Mouse (Mus musculus) stomach, embryonic 15.5 days (tissue): Measurements from ENCODE around the gene Gm20388. TPM values are rescaled to one million over a fixed set of nuclear protein-coding genes. Genes with fewer than 3 reads are reported as not detected.

Experiments
- ATAC-seq: fragments of 200-750 bp; cut with Nextera tagmentation; 2 replicates; pipeline ENCODE4 v1.8.0; 2017; ENCODE audit warnings: low read depth, moderate number of reproducible peaks, moderate TSS enrichment; ENCODE audit not compliant: insufficient read depth, low FRiP score
- H3K27ac ChIP-seq: fragments of 300-500 bp; sonication (generic); 2 replicates; pipeline ENCODE4 v1.5.1; 2015; ENCODE audit warnings: mild to moderate bottlenecking, inconsistent platforms
- H3K27me3 ChIP-seq: fragments of 300-500 bp; sonication (generic); replicated peaks from 2 replicates; pipeline ENCODE4 v1.6.1; 2015; ENCODE audit warnings: inconsistent platforms
- H3K36me3 ChIP-seq: fragments of 300-500 bp; sonication (generic); 2 replicates; pipeline ENCODE4 v1.6.1; 2015; ENCODE audit warnings: inconsistent platforms
- H3K4me1 ChIP-seq: fragments of 300-500 bp; sonication (generic); 2 replicates; pipeline ENCODE4 v1.6.1; 2015; ENCODE audit warnings: inconsistent platforms
- H3K4me2 ChIP-seq: fragments of 300-500 bp; sonication (generic); 2 replicates; pipeline ENCODE4 v1.6.1; 2015; ENCODE audit warnings: mild to moderate bottlenecking, inconsistent platforms
- H3K4me3 ChIP-seq: fragments of 300-500 bp; sonication (generic); replicated peaks from 2 replicates; pipeline ENCODE4 v1.5.1; 2015; ENCODE audit warnings: inconsistent platforms
- H3K9ac ChIP-seq: fragments of 300-500 bp; sonication (generic); 2 replicates; pipeline ENCODE4 v1.6.1; 2015; ENCODE audit warnings: inconsistent platforms
- H3K9me3 ChIP-seq: fragments of 300-500 bp; sonication (generic); 2 replicates; pipeline ENCODE4 v1.6.1; 2016; ENCODE audit warnings: inconsistent platforms
- WGBS: fragments of 180-500 bp; shearing (Covaris S2); methylation state at CpG from one replicate; pipeline ENCODE4 v1.1.7; 2015; 5-methylcytosine and 5-hydroxymethylcytosine counted together
- polyA plus RNA-seq: library from polyadenylated mRNA; unstranded; fragments of >200 nt; fragmentation: Nextera tagmentation; extraction: Ambion mirVana; gene quantifications from 2 replicates; pipeline ENCODE4 v1.2.1, GENCODE M21; 2015

Gm20388 gene
- polyA plus RNA-seq, 1 experiment from 2014 or later, result not detected

GRCm38 (mm10) chr8:121877212-121877611 lies 1966.6 kb downstream of the Gm20388 start:
- 50% methylated on average over 5 of the region's 5 CpGs for WGBS
- Histone ChIP-seq H3K27me3 (no peaks in the 10 kb centered on the region), H3K27ac (no peak overlapping the region), H3K9ac (no peak overlapping the region), H3K4me2 (no peak overlapping the region), H3K4me3 (no peak overlapping the region), H3K9me3 (no peaks in the 10 kb centered on the region), H3K4me1 (peaks cover 13% of the 10 kb centered on the region), H3K36me3 (0 out of 2 replicates have a peak, but pooled peaks cover 5% of the 10 kb centered on the region)
- ATAC-seq, result no peak

- Histone ChIP-seq H3K27me3 (no peaks in the 10 kb centered on the region), H3K36me3 (peaks cover 9% of the 10 kb centered on the region; the same call in 1 of the 2 replicates), H3K4me1 (peaks cover 8% of the 10 kb centered on the region), H3K9me3 (no peaks in the 10 kb centered on the region), H3K9ac (no peak overlapping the region), H3K4me2 (no peak overlapping the region), H3K27ac (0 out of 2 replicates have a peak overlapping the region, but pooled peaks have one; percentile 2), H3K4me3 (no peak overlapping the region)
- ATAC-seq, result no peak
- 76% methylated on average over 7 of the region's 7 CpGs for WGBS
Measured at GRCm38 (mm10) chr8:121877828-121878480, 1967.3 kb downstream of the Gm20388 start.

DNA sequence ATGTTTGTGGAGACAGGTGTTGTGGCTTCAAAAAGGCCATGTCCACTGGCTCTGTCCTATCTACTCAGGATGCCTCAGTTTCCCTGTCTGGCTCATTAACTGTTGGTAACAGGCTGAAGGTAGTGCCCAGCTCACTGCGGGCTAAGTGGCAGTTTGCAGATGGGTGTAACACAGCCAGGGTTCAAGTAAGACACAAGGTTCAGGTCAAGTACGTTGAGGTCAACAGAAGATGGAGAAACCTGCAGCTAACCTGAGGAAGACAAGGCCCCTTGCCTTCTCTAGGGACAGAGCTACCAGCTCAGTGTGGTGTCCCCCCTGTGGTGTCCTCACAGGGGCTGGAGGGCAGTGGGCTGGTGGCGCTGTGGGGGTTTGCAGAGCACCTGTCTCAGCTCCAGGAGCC lies 1969.1 kb downstream of the Gm20388 start:
- ATAC-seq, result no peak
- WGBS, result 85% methylated on average over 3 of the region's 3 CpGs
- no peak overlapping the region for H3K27ac ChIP-seq
- H3K4me3 ChIP-seq, result no peak overlapping the region
- peaks cover 2% of the 10 kb centered on the region; the same call in 1 of the 2 replicates for H3K4me1 ChIP-seq
- no peaks in the 10 kb centered on the region for H3K9me3 ChIP-seq
- H3K36me3 ChIP-seq, result peaks cover 26% of the 10 kb centered on the region; the same call in 1 of the 2 replicates
- H3K9ac ChIP-seq, result no peak overlapping the region
- H3K27me3 ChIP-seq, result no peaks in the 10 kb centered on the region
- no peak overlapping the region for H3K4me2 ChIP-seq

GRCm38 (mm10) chr8:121880818-121881217 lies 1970.2 kb downstream of the Gm20388 start:
- 42% methylated on average over 1 of the region's 1 CpGs for WGBS
- Histone ChIP-seq H3K4me3 (no peak overlapping the region), H3K27me3 (no peaks in the 10 kb centered on the region), H3K27ac (no peak overlapping the region), H3K4me1 (no peaks in the 10 kb centered on the region), H3K4me2 (no peak overlapping the region), H3K9ac (no peak overlapping the region), H3K36me3 (peaks cover 32% of the 10 kb centered on the region; the same call in 1 of the 2 replicates), H3K9me3 (no peaks in the 10 kb centered on the region)
- no peak for ATAC-seq

DNA sequence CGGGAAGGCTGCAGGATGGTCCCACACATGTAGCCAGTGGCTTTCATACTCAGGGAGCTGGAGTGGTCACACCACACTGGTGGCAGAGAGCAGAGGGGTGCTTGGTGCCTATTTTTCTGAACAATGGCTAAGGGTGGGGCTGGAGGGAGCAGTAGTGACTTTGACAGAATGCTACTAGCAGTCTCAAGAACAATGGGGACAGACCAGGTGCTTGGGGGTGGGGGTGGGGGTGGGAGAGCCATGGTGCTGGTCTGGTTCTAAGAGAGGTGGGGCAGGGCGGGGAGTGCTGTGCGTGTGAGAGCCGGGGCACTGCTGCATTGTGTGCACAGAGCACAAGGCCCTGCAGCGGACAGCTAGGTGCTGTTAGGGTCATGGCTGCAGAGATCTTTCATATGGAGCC lies 1971.3 kb downstream of the Gm20388 start:
- Histone ChIP-seq H3K9me3 (no peaks in the 10 kb centered on the region), H3K9ac (no peak overlapping the region), H3K27ac (no peak overlapping the region), H3K36me3 (peaks cover 43% of the 10 kb centered on the region; the same call in 1 of the 2 replicates), H3K4me1 (no peaks in the 10 kb centered on the region), H3K4me2 (no peak overlapping the region), H3K4me3 (no peak overlapping the region), H3K27me3 (no peaks in the 10 kb centered on the region)
- 73% methylated on average over 5 of the region's 5 CpGs for WGBS
- no peak for ATAC-seq

GRCm38 (mm10) chr8:121884181-121884580 lies 1973.5 kb downstream of the Gm20388 start:
- Histone ChIP-seq H3K27me3 (no peaks in the 10 kb centered on the region), H3K4me3 (no peak overlapping the region), H3K9me3 (no peaks in the 10 kb centered on the region), H3K27ac (no peak overlapping the region), H3K4me1 (no peaks in the 10 kb centered on the region), H3K9ac (no peak overlapping the region), H3K4me2 (no peak overlapping the region), H3K36me3 (peaks cover 46% of the 10 kb centered on the region; the same call in 1 of the 2 replicates)
- WGBS, result 92% methylated on average over 3 of the region's 3 CpGs
- no peak for ATAC-seq

- Histone ChIP-seq H3K9me3 (no peaks in the 10 kb centered on the region), H3K9ac (no peak overlapping the region), H3K36me3 (peaks cover 46% of the 10 kb centered on the region; the same call in 1 of the 2 replicates), H3K4me2 (no peak overlapping the region), H3K27ac (no peak overlapping the region), H3K4me3 (no peak overlapping the region), H3K4me1 (peaks cover 1% of the 10 kb centered on the region; the same call in 1 of the 2 replicates), H3K27me3 (no peaks in the 10 kb centered on the region)
- WGBS, result 95% methylated on average over 9 of the region's 9 CpGs
- ATAC-seq, result no peak
Measured at GRCm38 (mm10) chr8:121885001-121885400, 1974.4 kb downstream of the Gm20388 start.

GRCm38 (mm10) chr8:121885433-121885832 lies 1974.8 kb downstream of the Gm20388 start:
- no peak overlapping the region for H3K9ac ChIP-seq
- H3K27me3 ChIP-seq, result no peaks in the 10 kb centered on the region
- no peak overlapping the region for H3K4me3 ChIP-seq
- no peak overlapping the region for H3K4me2 ChIP-seq
- no peaks in the 10 kb centered on the region for H3K9me3 ChIP-seq
- ATAC-seq, result no peak
- peaks cover 46% of the 10 kb centered on the region; the same call in 1 of the 2 replicates for H3K36me3 ChIP-seq
- no peak overlapping the region for H3K27ac ChIP-seq
- 90% methylated on average over 6 of the region's 6 CpGs for WGBS
- peaks cover 5% of the 10 kb centered on the region; the same call in 1 of the 2 replicates for H3K4me1 ChIP-seq

DNA sequence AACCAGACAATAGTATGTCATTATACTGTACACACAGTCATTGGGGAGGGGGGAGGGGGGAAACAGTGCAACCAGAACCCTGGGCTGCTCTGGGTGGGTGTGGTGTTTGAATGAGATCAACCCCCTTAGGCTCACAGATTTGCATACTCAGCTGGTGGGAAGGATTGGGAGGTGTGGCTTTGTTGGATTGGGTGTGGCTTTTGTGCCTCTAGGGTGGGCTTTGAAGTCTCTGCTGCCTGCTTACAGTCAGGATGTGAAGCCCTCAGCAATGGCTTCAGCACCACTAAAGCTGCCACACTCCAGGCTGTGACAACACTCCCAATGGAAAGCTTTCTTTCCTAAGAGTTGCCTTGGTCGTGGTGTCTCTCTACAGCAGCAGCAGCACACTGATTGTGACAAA lies 1976.9 kb downstream of the Gm20388 start:
- no peak overlapping the region for H3K4me3 ChIP-seq
- WGBS, result 69% methylated on average over 1 of the region's 1 CpGs
- peaks cover 41% of the 10 kb centered on the region; the same call in 1 of the 2 replicates for H3K36me3 ChIP-seq
- H3K27me3 ChIP-seq, result no peaks in the 10 kb centered on the region
- no peak overlapping the region for H3K9ac ChIP-seq
- no peak overlapping the region for H3K4me2 ChIP-seq
- no peak overlapping the region for H3K27ac ChIP-seq
- H3K4me1 ChIP-seq, result peaks cover 10% of the 10 kb centered on the region; the same call in 1 of the 2 replicates
- no peak for ATAC-seq
- H3K9me3 ChIP-seq, result no peaks in the 10 kb centered on the region

DNA sequence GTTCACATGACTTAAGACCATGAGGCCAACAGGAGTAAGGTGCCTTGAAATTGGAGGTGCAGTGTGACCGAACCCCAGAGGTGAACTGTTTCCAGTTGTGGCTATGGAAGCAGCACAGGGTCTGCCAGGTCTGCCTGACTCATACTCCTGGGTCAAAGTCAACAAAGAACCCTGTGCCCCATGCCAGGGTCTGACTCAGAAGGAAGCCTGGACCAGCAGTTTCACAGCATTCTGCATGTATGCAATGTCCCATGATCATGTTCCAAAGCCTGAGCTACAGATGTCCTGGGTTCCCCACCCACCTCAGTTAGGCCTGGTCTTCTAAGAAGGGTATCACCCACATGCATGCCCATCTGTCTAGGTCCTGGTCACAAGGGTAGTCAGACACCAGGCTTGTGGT lies 1978.7 kb downstream of the Gm20388 start:
- no peaks in the 10 kb centered on the region for H3K27me3 ChIP-seq
- no peak for ATAC-seq
- peaks cover 24% of the 10 kb centered on the region; the same call in 1 of the 2 replicates for H3K36me3 ChIP-seq
- no peak overlapping the region for H3K9ac ChIP-seq
- no peak overlapping the region for H3K27ac ChIP-seq
- H3K4me3 ChIP-seq, result no peak overlapping the region
- H3K4me1 ChIP-seq, result peaks cover 10% of the 10 kb centered on the region; the same call in 1 of the 2 replicates
- no peaks in the 10 kb centered on the region for H3K9me3 ChIP-seq
- no peak overlapping the region for H3K4me2 ChIP-seq
- WGBS, result 94% methylated on average over 1 of the region's 1 CpGs

DNA sequence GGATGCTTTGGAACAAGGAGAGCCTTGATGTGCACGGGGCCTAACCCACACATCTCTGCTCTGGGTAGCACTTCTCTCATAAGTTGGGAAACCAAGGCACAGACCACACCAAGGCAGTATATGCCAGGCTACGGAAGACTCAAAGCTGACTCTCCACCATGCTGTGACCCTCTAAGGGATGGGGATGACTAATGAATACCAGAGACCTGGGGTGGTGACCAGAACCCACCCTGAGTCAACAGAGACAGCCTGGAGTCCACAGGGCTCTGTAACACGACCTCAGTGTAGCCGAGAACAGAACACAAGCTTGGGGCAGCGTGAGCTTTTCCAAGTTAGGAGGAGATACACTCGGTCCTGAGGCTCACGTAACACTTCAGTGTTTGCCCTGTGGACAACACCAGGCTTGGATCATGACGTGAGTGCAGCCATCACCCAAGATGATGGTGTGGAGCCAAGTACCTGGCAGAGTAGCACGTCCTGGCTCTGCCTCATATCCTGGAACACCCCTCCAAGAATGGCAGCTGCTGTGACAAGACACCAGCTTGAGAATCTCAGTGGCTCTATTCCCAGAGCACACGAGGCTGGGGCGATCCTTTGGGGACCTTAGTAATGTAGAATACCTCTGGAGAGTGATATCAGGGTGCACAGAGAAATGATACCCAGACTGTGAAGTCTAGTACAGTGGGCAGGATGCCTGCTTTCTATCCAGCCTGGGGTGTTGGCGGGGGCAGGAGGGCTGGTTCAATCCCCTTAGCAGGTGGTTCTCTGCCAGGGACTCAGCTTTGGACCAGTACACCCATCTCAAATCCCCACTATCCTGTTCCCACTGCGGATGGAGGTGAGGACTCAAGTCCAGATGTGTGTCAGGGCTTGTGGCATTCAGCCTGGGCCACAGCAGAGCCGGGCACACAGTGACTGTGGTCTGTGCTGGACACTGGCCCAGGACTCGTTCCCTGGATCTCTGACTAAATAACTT lies 1979.5 kb downstream of the Gm20388 start:
- Histone ChIP-seq H3K9ac (no peak overlapping the region), H3K27ac (no peak overlapping the region), H3K36me3 (peaks cover 16% of the 10 kb centered on the region; the same call in 1 of the 2 replicates), H3K27me3 (no peaks in the 10 kb centered on the region), H3K4me1 (peaks cover 10% of the 10 kb centered on the region; the same call in 1 of the 2 replicates), H3K4me3 (no peak overlapping the region), H3K4me2 (no peak overlapping the region), H3K9me3 (no peaks in the 10 kb centered on the region)
- 73% methylated on average over 15 of the region's 15 CpGs for WGBS
- ATAC-seq, result peak; percentile 44; the same call in 1 of the 2 replicates
